ENCODE assay signal across 1 mouse cellular context in genomic region chr16:18443385-18443841, GRCm38 (mm10).
TF ChIP-seq lines count a peak whose summit lies in the region.

No protein-coding gene starts in this region.

TF ChIP-seq in CH12.LX, 34 proteins besides CTCF, POLR2A, EP300 and RAD21 (continued from another document):
- no peak for TF ChIP-seq MYC (IDR thresholded peaks at IDR 0.05; ENCODE audit: low read depth, low read length)
- no peak for TF ChIP-seq USF1 (IDR thresholded peaks at IDR 0.05; ENCODE audit: low read depth, low read length)
- no peak for TF ChIP-seq ZMIZ1 (IDR thresholded peaks at IDR 0.05; ENCODE audit: low read depth, low read length)
- TF ChIP-seq USF2 (conservative IDR thresholded peaks at IDR 0.05; ENCODE audit: low read depth, low read length): no peak
- TF ChIP-seq SIN3A (IDR thresholded peaks at IDR 0.05; ENCODE audit: low read length): no peak
- TF ChIP-seq MAFK (IDR thresholded peaks at IDR 0.05; ENCODE audit: insufficient replicate concordance, low read length): no peak
- TF ChIP-seq ZC3H11A (IDR thresholded peaks at IDR 0.05; ENCODE audit: low read depth, low read length): peak; percentile 87
- TF ChIP-seq JUND (conservative IDR thresholded peaks at IDR 0.05; ENCODE audit: low read depth, low read length): no peak
- TF ChIP-seq UBTF (IDR thresholded peaks at IDR 0.05; ENCODE audit: low read depth, low read length): no peak
- no peak for TF ChIP-seq E2F4 (IDR thresholded peaks at IDR 0.05; ENCODE audit: insufficient replicate concordance, low read depth, low read length)
- no peak for TF ChIP-seq MEF2A (IDR thresholded peaks at IDR 0.05; ENCODE audit: borderline replicate concordance, low read depth, low read length)
- no peak for TF ChIP-seq CHD2 (IDR thresholded peaks at IDR 0.05; ENCODE audit: low read length)
- TF ChIP-seq TCF12 (IDR thresholded peaks at IDR 0.05; ENCODE audit: low read depth, low read length): no peak
- TF ChIP-seq CHD1 (IDR thresholded peaks at IDR 0.05; ENCODE audit: low read depth, low read length): no peak
- no peak for TF ChIP-seq POLR2AphosphoS2 (IDR thresholded peaks at IDR 0.05; ENCODE audit: low read depth, low read length)
- no peak for TF ChIP-seq GABPA (IDR thresholded peaks at IDR 0.05; ENCODE audit: insufficient replicate concordance, low read depth, low read length)
- TF ChIP-seq PAX5 (IDR thresholded peaks at IDR 0.05; ENCODE audit: low read length): no peak
- no peak for TF ChIP-seq KAT2A (IDR thresholded peaks at IDR 0.05; ENCODE audit: insufficient replicate concordance, low read length)
- TF ChIP-seq ETS1 (conservative IDR thresholded peaks at IDR 0.05; ENCODE audit: low read depth, low read length): no peak
- TF ChIP-seq RCOR1 (conservative IDR thresholded peaks at IDR 0.05; ENCODE audit: low read depth, low read length): no peak
- no peak for TF ChIP-seq ZKSCAN1 (IDR thresholded peaks at IDR 0.05; ENCODE audit: borderline replicate concordance, low read depth, low read length)
- TF ChIP-seq NELFE (IDR thresholded peaks at IDR 0.05; ENCODE audit: low read depth, low read length): peak; percentile 23; the same call in 1 of the 2 replicates
- TF ChIP-seq HCFC1 (IDR thresholded peaks at IDR 0.05; ENCODE audit: low read depth, low read length): no peak
- peak; percentile 99 for TF ChIP-seq SMC3 (IDR thresholded peaks at IDR 0.05; ENCODE audit: low read depth, low read length)
- no peak for TF ChIP-seq MXI1 (IDR thresholded peaks at IDR 0.05; ENCODE audit: low read depth, low read length)
- no peak for TF ChIP-seq BHLHE40 (IDR thresholded peaks at IDR 0.05; ENCODE audit: low read depth, low read length)
- TF ChIP-seq NRF1 (IDR thresholded peaks at IDR 0.05; ENCODE audit: low read depth, low read length): 0 out of 2 replicates have a peak, but pooled peaks have one; percentile 15
- TF ChIP-seq TBP (conservative IDR thresholded peaks at IDR 0.05; ENCODE audit: low read depth, low read length): no peak
TF ChIP-seq in CH12.LX: peak in this region for 5.
